Mouse (Mus musculus): Measurements from ENCODE around the gene Phlpp1.

The Phlpp1 gene

GRCm38 (mm10) chr1:106275731-106276130 lies 104.2 kb downstream of the Phlpp1 start:
- TF ChIP-seq POU5F1 (IDR thresholded peaks at IDR 0.05; ENCODE audit: borderline replicate concordance, low read length), result no peak
- no peak for TF ChIP-seq CTCF (conservative IDR thresholded peaks at IDR 0.05; ENCODE audit: low read length)
- no peak for TF ChIP-seq NANOG (IDR thresholded peaks at IDR 0.05; ENCODE audit: borderline replicate concordance, low read length)
- Histone ChIP-seq H3K4me3 (replicated peaks; ENCODE audit: low read length) (no peak overlapping the region), H3K4me1 (replicated peaks; ENCODE audit: low read depth, low read length) (peaks cover 58% of the 10 kb centered on the region)

GRCm38 (mm10) chr1:106276824-106277223 lies 105.3 kb downstream of the Phlpp1 start:
- H3K4me1 ChIP-seq (replicated peaks; ENCODE audit: low read depth, low read length), result peaks cover 61% of the 10 kb centered on the region
- no peaks in the 10 kb centered on the region for H3K27me3 ChIP-seq (ENCODE audit: insufficient read depth, low read length)
- H3K36me3 ChIP-seq (ENCODE audit: insufficient read depth, low read length), result no peaks in the 10 kb centered on the region
- H3K4me3 ChIP-seq (replicated peaks; ENCODE audit: low read length), result no peak overlapping the region
- no peaks in the 10 kb centered on the region for H3K9me3 ChIP-seq (ENCODE audit: low read length)
- TF ChIP-seq POU5F1 (IDR thresholded peaks at IDR 0.05; ENCODE audit: borderline replicate concordance, low read length), result no peak
- TF ChIP-seq CTCF (conservative IDR thresholded peaks at IDR 0.05; ENCODE audit: low read length), result no peak
- no peak for TF ChIP-seq NANOG (IDR thresholded peaks at IDR 0.05; ENCODE audit: borderline replicate concordance, low read length)

More at GRCm38 (mm10) chr1:106275731-106276130, 104.2 kb downstream of the Phlpp1 start:
- no peaks in the 10 kb centered on the region for H3K9me3 ChIP-seq (ENCODE audit: low read length)
- H3K27me3 ChIP-seq (ENCODE audit: insufficient read depth, low read length), result no peaks in the 10 kb centered on the region
- H3K36me3 ChIP-seq (ENCODE audit: insufficient read depth, low read length), result no peaks in the 10 kb centered on the region

- H3K4me3 ChIP-seq (replicated peaks; ENCODE audit: low read length), result no peak overlapping the region
Measured at GRCm38 (mm10) chr1:106277286-106277685, 105.7 kb downstream of the Phlpp1 start.

GRCm38 (mm10) chr1:106278552-106279060 lies 107.1 kb downstream of the Phlpp1 start:
- H3K27me3 ChIP-seq (ENCODE audit: insufficient read depth, low read length), result no peaks in the 10 kb centered on the region
- H3K4me3 ChIP-seq (replicated peaks; ENCODE audit: low read length), result no peak overlapping the region
- peaks cover 50% of the 10 kb centered on the region for H3K4me1 ChIP-seq (replicated peaks; ENCODE audit: low read depth, low read length)
- H3K9me3 ChIP-seq (ENCODE audit: low read length), result no peaks in the 10 kb centered on the region
- no peak for TF ChIP-seq CTCF (conservative IDR thresholded peaks at IDR 0.05; ENCODE audit: low read length)
- no peaks in the 10 kb centered on the region for H3K36me3 ChIP-seq (ENCODE audit: insufficient read depth, low read length)

More at GRCm38 (mm10) chr1:106277286-106277685, 105.7 kb downstream of the Phlpp1 start:
- Histone ChIP-seq H3K9me3 (ENCODE audit: low read length) (no peaks in the 10 kb centered on the region), H3K36me3 (ENCODE audit: insufficient read depth, low read length) (no peaks in the 10 kb centered on the region), H3K27me3 (ENCODE audit: insufficient read depth, low read length) (no peaks in the 10 kb centered on the region), H3K4me1 (replicated peaks; ENCODE audit: low read depth, low read length) (peaks cover 61% of the 10 kb centered on the region)
- no peak for TF ChIP-seq NANOG (IDR thresholded peaks at IDR 0.05; ENCODE audit: borderline replicate concordance, low read length)
- TF ChIP-seq CTCF (conservative IDR thresholded peaks at IDR 0.05; ENCODE audit: low read length), result no peak
- TF ChIP-seq POU5F1 (IDR thresholded peaks at IDR 0.05; ENCODE audit: borderline replicate concordance, low read length), result no peak

GRCm38 (mm10) chr1:106279404-106280123 lies 108.0 kb downstream of the Phlpp1 start:
- H3K27me3 ChIP-seq (ENCODE audit: insufficient read depth, low read length), result no peaks in the 10 kb centered on the region
- no peak overlapping the region for H3K4me3 ChIP-seq (replicated peaks; ENCODE audit: low read length)
- no peaks in the 10 kb centered on the region for H3K9me3 ChIP-seq (ENCODE audit: low read length)
- H3K4me1 ChIP-seq (replicated peaks; ENCODE audit: low read depth, low read length), result peaks cover 42% of the 10 kb centered on the region
- TF ChIP-seq CTCF (conservative IDR thresholded peaks at IDR 0.05; ENCODE audit: low read length) (no peak), POU5F1 (IDR thresholded peaks at IDR 0.05; ENCODE audit: borderline replicate concordance, low read length) (no peak), NANOG (IDR thresholded peaks at IDR 0.05; ENCODE audit: borderline replicate concordance, low read length) (no peak)
- no peaks in the 10 kb centered on the region for H3K36me3 ChIP-seq (ENCODE audit: insufficient read depth, low read length)

GRCm38 (mm10) chr1:106280171-106280913 lies 108.8 kb downstream of the Phlpp1 start:
- Histone ChIP-seq H3K9me3 (ENCODE audit: low read length) (no peaks in the 10 kb centered on the region), H3K4me3 (replicated peaks; ENCODE audit: low read length) (no peak overlapping the region), H3K36me3 (ENCODE audit: insufficient read depth, low read length) (no peaks in the 10 kb centered on the region), H3K27me3 (ENCODE audit: insufficient read depth, low read length) (no peaks in the 10 kb centered on the region), H3K4me1 (replicated peaks; ENCODE audit: low read depth, low read length) (peaks cover 39% of the 10 kb centered on the region)
- TF ChIP-seq POU5F1 (IDR thresholded peaks at IDR 0.05; ENCODE audit: borderline replicate concordance, low read length) (no peak), CTCF (conservative IDR thresholded peaks at IDR 0.05; ENCODE audit: low read length) (no peak), NANOG (IDR thresholded peaks at IDR 0.05; ENCODE audit: borderline replicate concordance, low read length) (no peak)

- TF ChIP-seq POU5F1 (IDR thresholded peaks at IDR 0.05; ENCODE audit: borderline replicate concordance, low read length) (no peak), NANOG (IDR thresholded peaks at IDR 0.05; ENCODE audit: borderline replicate concordance, low read length) (no peak), CTCF (conservative IDR thresholded peaks at IDR 0.05; ENCODE audit: low read length) (no peak)
- no peaks in the 10 kb centered on the region for H3K4me1 ChIP-seq (replicated peaks; ENCODE audit: low read depth, low read length)
- no peak overlapping the region for H3K4me3 ChIP-seq (replicated peaks; ENCODE audit: low read length)
- H3K9me3 ChIP-seq (ENCODE audit: low read length), result no peaks in the 10 kb centered on the region
- no peaks in the 10 kb centered on the region for H3K27me3 ChIP-seq (ENCODE audit: insufficient read depth, low read length)
- no peaks in the 10 kb centered on the region for H3K36me3 ChIP-seq (ENCODE audit: insufficient read depth, low read length)
Measured at GRCm38 (mm10) chr1:106286815-106287214, 115.3 kb downstream of the Phlpp1 start.

GRCm38 (mm10) chr1:106289065-106289464 lies 117.5 kb downstream of the Phlpp1 start:
- no peaks in the 10 kb centered on the region for H3K36me3 ChIP-seq (ENCODE audit: insufficient read depth, low read length)
- no peaks in the 10 kb centered on the region for H3K9me3 ChIP-seq (ENCODE audit: low read length)
- no peaks in the 10 kb centered on the region for H3K4me1 ChIP-seq (replicated peaks; ENCODE audit: low read depth, low read length)
- H3K4me3 ChIP-seq (replicated peaks; ENCODE audit: low read length), result no peak overlapping the region
- no peak for TF ChIP-seq CTCF (conservative IDR thresholded peaks at IDR 0.05; ENCODE audit: low read length)
- TF ChIP-seq NANOG (IDR thresholded peaks at IDR 0.05; ENCODE audit: borderline replicate concordance, low read length), result no peak
- TF ChIP-seq POU5F1 (IDR thresholded peaks at IDR 0.05; ENCODE audit: borderline replicate concordance, low read length), result no peak
- H3K27me3 ChIP-seq (ENCODE audit: insufficient read depth, low read length), result no peaks in the 10 kb centered on the region

Measured in E14TG2a.4 (cell line).